Mouse (Mus musculus) A20 (cell line): ENCODE measurements around the gene Rgs14.
A peak's percentile ranks its signal among the peaks of the same experiment; 100 is the strongest.

ENCODE experiments used
- DNase-seq: peaks from one replicate; pipeline ENCODE4 v3.0.0-alpha.2; 2011; ENCODE audit warnings: low read depth, low spot score

Gene Rgs14

GRCm38 (mm10) chr13:55344286-55344685 lies 25.2 kb upstream of the Rgs14 start:
- DNase-seq, result no peak

GRCm38 (mm10) chr13:55346745-55347144 lies 22.8 kb upstream of the Rgs14 start:
- DNase-seq, result no peak

- DNase-seq, result no peak
Measured at GRCm38 (mm10) chr13:55361145-55361544, 8.4 kb upstream of the Rgs14 start.

- DNase-seq, result no peak
Measured at GRCm38 (mm10) chr13:55361974-55362452, 7.5 kb upstream of the Rgs14 start.

GRCm38 (mm10) chr13:55362453-55363060 lies 7.0 kb upstream of the Rgs14 start, which contains the start of gene Lman2:
Gene Lman2, minus strand, starts transcription at chr13:55362783.
- DNase-seq, result peak; percentile 98

GRCm38 (mm10) chr13:55368401-55368800 lies 1.1 kb upstream of the Rgs14 start:
- peak; percentile 64 for DNase-seq

GRCm38 (mm10) chr13:55370234-55370633 lies 702 bp downstream of the Rgs14 start:
- no peak for DNase-seq

- no peak for DNase-seq
Measured at GRCm38 (mm10) chr13:55371007-55371681, 1.6 kb downstream of the Rgs14 start.

- no peak for DNase-seq
Measured at GRCm38 (mm10) chr13:55371740-55372139, 2.2 kb downstream of the Rgs14 start.

- DNase-seq, result peak; percentile 71
Measured at GRCm38 (mm10) chr13:55374206-55374924, 4.8 kb downstream of the Rgs14 start.

GRCm38 (mm10) chr13:55375877-55376276 lies 6.3 kb downstream of the Rgs14 start:
- DNase-seq, result no peak

- DNase-seq, result no peak
Measured at GRCm38 (mm10) chr13:55378907-55379580, 9.5 kb downstream of the Rgs14 start.

- no peak for DNase-seq
Measured at GRCm38 (mm10) chr13:55381790-55382189, 12.3 kb downstream of the Rgs14 start.

GRCm38 (mm10) chr13:55390644-55391043 lies 21.1 kb downstream of the Rgs14 start:
- no peak for DNase-seq

GRCm38 (mm10) chr13:55391626-55392029 lies 22.1 kb downstream of the Rgs14 start:
- no peak for DNase-seq

- peak; percentile 74 for DNase-seq
Measured at GRCm38 (mm10) chr13:55392933-55393332, 23.4 kb downstream of the Rgs14 start.

GRCm38 (mm10) chr13:55398088-55398487 lies 28.6 kb downstream of the Rgs14 start, which contains the start of gene Slc34a1:
Gene Slc34a1, plus strand, starts transcription at chr13:55398187.
- DNase-seq, result no peak

- no peak for DNase-seq
Measured at GRCm38 (mm10) chr13:55399300-55400038, 29.9 kb downstream of the Rgs14 start.

GRCm38 (mm10) chr13:55400039-55400346 lies 30.5 kb downstream of the Rgs14 start:
- no peak for DNase-seq

- DNase-seq, result no peak
Measured at GRCm38 (mm10) chr13:55403266-55403665, 33.7 kb downstream of the Rgs14 start.
